ENCODE assay signal across 18 mouse cellular contexts in the genomic region with DNA sequence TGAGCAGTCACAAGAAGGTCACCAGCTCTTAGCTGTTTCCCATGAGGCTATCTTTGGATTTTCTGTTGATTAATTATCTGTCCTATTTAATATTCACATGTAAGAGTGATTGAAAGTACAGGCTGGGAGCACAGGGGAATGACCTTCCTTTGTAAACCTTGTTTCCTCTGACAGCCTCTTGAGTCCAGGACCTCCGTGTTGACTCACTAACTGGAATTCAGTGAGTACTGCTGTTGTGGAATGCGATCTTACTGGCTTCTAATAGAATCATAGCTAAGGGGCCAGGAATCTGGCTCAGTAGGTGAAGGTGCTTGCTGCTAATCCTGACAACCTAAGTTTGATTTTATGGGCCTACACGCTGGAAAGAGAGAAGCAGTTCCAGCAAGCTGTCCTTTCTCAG.
DNase-seq lines count a peak whose midpoint lies in the region; ATAC-seq and TF ChIP-seq lines count a peak whose summit lies in the region.
"Had no signal": no experiment of that assay in that cellular context is flagged by ENCODE, and none has a peak within 500 bp of the region (broad histone marks: within the 10 kb centered on the region; RNA-seq: fewer than 3 reads in every experiment).

No protein-coding gene starts in this region.

- H3K27ac ChIP-seq in kidney, embryonic 15.5 days, result no peak overlapping the region
- peak overlapping the region; percentile 82 for H3K27ac ChIP-seq in heart, adult 2 months
- H3K27ac ChIP-seq: embryonic facial prominence, embryonic 10.5 days; limb, embryonic 15.5 days; neural tube, embryonic 13.5 days had no signal

- no peaks in the 10 kb centered on the region for H3K27me3 ChIP-seq in kidney, embryonic 15.5 days
- no peaks in the 10 kb centered on the region for H3K27me3 ChIP-seq in heart, adult 2 months (ENCODE audit: control insufficient read depth, insufficient read depth, low read length)
- H3K27me3 ChIP-seq: limb, embryonic 15.5 days; neural tube, embryonic 13.5 days had no signal

- H3K9ac ChIP-seq in kidney, embryonic 15.5 days, result no peak overlapping the region
- H3K9ac ChIP-seq in heart, adult 2 months (ENCODE audit: low read depth, low read length), result no peak overlapping the region
- H3K9ac ChIP-seq: limb, embryonic 15.5 days; neural tube, embryonic 13.5 days had no signal

- no peaks in the 10 kb centered on the region for H3K79me2 ChIP-seq in heart, adult 2 months (replicated peaks; ENCODE audit: control insufficient read depth, insufficient read depth, low read length)

- no peaks in the 10 kb centered on the region for H3K9me3 ChIP-seq in kidney, embryonic 15.5 days (replicated peaks)
- H3K9me3 ChIP-seq: embryonic facial prominence, embryonic 10.5 days; limb, embryonic 15.5 days; neural tube, embryonic 13.5 days had no signal

- H3K4me3 ChIP-seq in kidney, embryonic 15.5 days (replicated peaks), result no peak overlapping the region
- no peak overlapping the region for H3K4me3 ChIP-seq in heart, adult 2 months
- H3K4me3 ChIP-seq: embryonic facial prominence, embryonic 10.5 days; limb, embryonic 15.5 days; neural tube, embryonic 13.5 days had no signal

- ATAC-seq in kidney, embryonic 15.5 days (replicated peaks; ENCODE audit: low FRiP score), result no peak
- ATAC-seq: activated CD4-positive, CD25-positive, alpha-beta regulatory T cell, adult 4 months; forebrain, embryonic 14.5 days; intestine, postnatal 0 days had no signal

- H3K4me1 ChIP-seq in kidney, embryonic 15.5 days, result no peaks in the 10 kb centered on the region
- H3K4me1 ChIP-seq in heart, adult 2 months (ENCODE audit: control insufficient read depth, insufficient read depth, low read length), result no peaks in the 10 kb centered on the region; the same call in 1 of the 2 replicates
- H3K4me1 ChIP-seq: limb, embryonic 15.5 days; neural tube, embryonic 13.5 days had no signal

- TF ChIP-seq CTCF in heart, adult 2 months (IDR thresholded peaks at IDR 0.05), result no peak

- intact Hi-C loops in heart, adult 2 months (cut with DNase I), result no loop called here

- no peaks in the 10 kb centered on the region for H3K36me3 ChIP-seq in kidney, embryonic 15.5 days
- H3K36me3 ChIP-seq in heart, adult 2 months (ENCODE audit: control insufficient read depth, insufficient read depth, low read length), result peaks cover 13% of the 10 kb centered on the region
- H3K36me3 ChIP-seq: embryonic facial prominence, embryonic 10.5 days; limb, embryonic 15.5 days; neural tube, embryonic 13.5 days had no signal

- no peak for TF ChIP-seq POLR2A in heart, adult 2 months (IDR thresholded peaks at IDR 0.05; ENCODE audit: insufficient read depth, low read depth, low read length)

- peak; percentile 27 for DNase-seq in kidney, adult 9 months
- DNase-seq in heart, adult 2 months, result peak in 1 of 2 experiments; percentile 34
- DNase-seq in heart, postnatal 4 days, result peak; percentile 34
- DNase-seq in mesoderm, embryonic 11.5 days (ENCODE audit: low read depth, low spot score), result peak; percentile 19
- no peak for DNase-seq in urinary bladder, postnatal 25 days (ENCODE audit: low spot score)
- no peak for DNase-seq in thymus, postnatal 10 days (ENCODE audit: low spot score in 2 of 2)
- no peak for DNase-seq in left cerebral cortex, adult 11 months (ENCODE audit: low spot score)
- DNase-seq: layer of hippocampus, postnatal 36 days; right cerebral cortex, adult 18-20 months; thymus, postnatal 4 days had no signal

- no peak for TF ChIP-seq EP300 in heart, adult 2 months (IDR thresholded peaks at IDR 0.05; ENCODE audit: insufficient read depth, low read depth, low read length)

- no peak overlapping the region for H3K4me2 ChIP-seq in kidney, embryonic 15.5 days
- H3K4me2 ChIP-seq: limb, embryonic 15.5 days; midbrain, embryonic 11.5 days; neural tube, embryonic 13.5 days had no signal

- WGBS in kidney, embryonic 15.5 days, result 47% methylated on average over 3 of the region's 3 CpGs
- 34% methylated on average over 3 of the region's 3 CpGs for WGBS in heart, adult 2 months

Comparison
In these comparisons a context has a peak if more than half of its experiments do, and no peak if none do; other contexts are left out.
1. DNase-seq: peak in kidney, adult 9 months (single experiment), heart, postnatal 4 days (single experiment) and mesoderm, embryonic 11.5 days (single experiment); none in urinary bladder, postnatal 25 days (single experiment), thymus, postnatal 10 days (0 of 2) and left cerebral cortex, adult 11 months (single experiment).